Mouse (Mus musculus) heart, postnatal 25 days (tissue): ENCODE measurements around the gene Slc40a1. TPM values are rescaled to one million over a fixed set of nuclear protein-coding genes. Genes with fewer than 3 reads are reported as not detected.

Experiments
- DNase-seq: peaks from one replicate; pipeline ENCODE4 v3.0.0; 2022; ENCODE audit warnings: low spot score
- intact Hi-C: fragments of 180-260 bp; cut with DNase I; formaldehyde crosslinking; loops from one replicate; pipeline ENCODE4 v1.15.1; 2025
- total RNA-seq, 2 experiments: library from RNA; stranded (reverse); gene quantifications; 2 replicates each; pipeline ENCODE4 v1.2.3; 2021

Gene Slc40a1
- total RNA-seq = 10 to 100 TPM; 16.9 to 19.5 TPM

- intact Hi-C loops = loop anchor here (5.0 kb wide), 1 partner anchor 69 kb away; no protein-coding TSS in a partner anchor
- no peak for DNase-seq
These were observed at the start of gene Slc40a1 for GRCm38 (mm10) chr1:45926393-45926763. TSS of gene Slc40a1 (minus strand) at chr1:45926523.

GRCm38 (mm10) chr1:45971314-45971713, 45.0 kb upstream of the Slc40a1 start:
- no peak for DNase-seq
- intact Hi-C loops = no loop called here

- DNase-seq = no peak
- intact Hi-C loops = loop anchor here (2.0 kb wide), 1 partner anchor 124 kb away; no protein-coding TSS in a partner anchor
These were observed 22.7 kb upstream of the Slc40a1 start for GRCm38 (mm10) chr1:45948988-45949387.

- no peak for DNase-seq
- intact Hi-C loops = loop anchor here (2.0 kb wide), 1 partner anchor 123 kb away; no protein-coding TSS in a partner anchor
These were observed 21.5 kb upstream of the Slc40a1 start for GRCm38 (mm10) chr1:45947843-45948242.

- intact Hi-C loops = no loop called here
- DNase-seq = no peak
These were observed 4.8 kb upstream of the Slc40a1 start for GRCm38 (mm10) chr1:45931127-45931526.

GRCm38 (mm10) chr1:45926911-45927310, 588 bp upstream of the Slc40a1 start:
- intact Hi-C loops = loop anchor here (5.0 kb wide), 1 partner anchor 70 kb away; no protein-coding TSS in a partner anchor
- no peak for DNase-seq

GRCm38 (mm10) chr1:45925500-45926392, 577 bp downstream of the Slc40a1 start:
- peak; percentile 62 for DNase-seq
- intact Hi-C loops = loop anchor here (5.0 kb wide), 1 partner anchor 68 kb away; no protein-coding TSS in a partner anchor

GRCm38 (mm10) chr1:45925131-45925499, 1.2 kb downstream of the Slc40a1 start:
- no peak for DNase-seq
- intact Hi-C loops = loop anchor here (5.0 kb wide), 1 partner anchor 68 kb away; no protein-coding TSS in a partner anchor

GRCm38 (mm10) chr1:45924516-45924915, 1.8 kb downstream of the Slc40a1 start:
- intact Hi-C loops = no loop called here
- no peak for DNase-seq

GRCm38 (mm10) chr1:45923306-45923705, 3.0 kb downstream of the Slc40a1 start:
- DNase-seq = no peak
- intact Hi-C loops = no loop called here

GRCm38 (mm10) chr1:45920703-45921102, 5.6 kb downstream of the Slc40a1 start:
- intact Hi-C loops = no loop called here
- no peak for DNase-seq

GRCm38 (mm10) chr1:45919752-45920151, 6.6 kb downstream of the Slc40a1 start:
- intact Hi-C loops = loop anchor here (5.0 kb wide), 1 partner anchor 47 kb away; no protein-coding TSS in a partner anchor
- no peak for DNase-seq

GRCm38 (mm10) chr1:45917136-45917803, 9.1 kb downstream of the Slc40a1 start:
- no peak for DNase-seq
- intact Hi-C loops = loop anchor here (5.0 kb wide), 1 partner anchor 45 kb away; no protein-coding TSS in a partner anchor

GRCm38 (mm10) chr1:45916174-45916573, 10.1 kb downstream of the Slc40a1 start:
- DNase-seq = no peak
- intact Hi-C loops = loop anchor here (5.0 kb wide), 1 partner anchor 44 kb away; no protein-coding TSS in a partner anchor

- DNase-seq = no peak
- intact Hi-C loops = no loop called here
These were observed 12.1 kb downstream of the Slc40a1 start for GRCm38 (mm10) chr1:45914236-45914635.

- intact Hi-C loops = loop anchor here (5.0 kb wide), 1 partner anchor 78 kb away; no protein-coding TSS in a partner anchor
- DNase-seq = no peak
These were observed 21.1 kb downstream of the Slc40a1 start for GRCm38 (mm10) chr1:45905107-45905821.

GRCm38 (mm10) chr1:45904161-45904560, 22.2 kb downstream of the Slc40a1 start:
- DNase-seq = no peak
- intact Hi-C loops = no loop called here

GRCm38 (mm10) chr1:45898044-45898443, 28.3 kb downstream of the Slc40a1 start:
- intact Hi-C loops = no loop called here
- DNase-seq = no peak

- no peak for DNase-seq
- intact Hi-C loops = no loop called here
These were observed 32.0 kb downstream of the Slc40a1 start for GRCm38 (mm10) chr1:45894168-45894912.
